Mouse (Mus musculus) adrenal gland, postnatal 36 days (tissue): Measurements from ENCODE around the gene B3gnt2. TPM values are rescaled to one million over a fixed set of nuclear protein-coding genes. Genes with fewer than 3 reads are reported as not detected.

Source experiments
- DNase-seq, 2 experiments: peaks; one replicate each; pipeline ENCODE4 v3.0.0; 2021; ENCODE audit warnings: mixed read lengths in 1 of 2
- total RNA-seq, 2 experiments: library from RNA; stranded (reverse); gene quantifications; 2 replicates each; pipeline ENCODE4 v1.2.3; 2021

Gene B3gnt2
- total RNA-seq, 2 experiments from 2014 or later, result 35.9 to 62.8 TPM

- no peak for DNase-seq
Observed at GRCm38 (mm10) chr11:22871628-22872306, 11.0 kb upstream of the B3gnt2 start.

- no peak for DNase-seq
Observed at GRCm38 (mm10) chr11:22868582-22868981, 7.8 kb upstream of the B3gnt2 start.

GRCm38 (mm10) chr11:22867691-22868090 lies 6.9 kb upstream of the B3gnt2 start:
- no peak for DNase-seq

GRCm38 (mm10) chr11:22865635-22866246 lies 5.0 kb upstream of the B3gnt2 start:
- no peak for DNase-seq

- no peak for DNase-seq
Observed at GRCm38 (mm10) chr11:22864305-22865060, 3.7 kb upstream of the B3gnt2 start.

GRCm38 (mm10) chr11:22863581-22863980 lies 2.8 kb upstream of the B3gnt2 start:
- DNase-seq, result no peak

- DNase-seq, result no peak
Observed at GRCm38 (mm10) chr11:22861315-22861714, 554 bp upstream of the B3gnt2 start.

- DNase-seq, result peak; percentile 94 to 95
Observed at GRCm38 (mm10) chr11:22859633-22860334, 977 bp downstream of the B3gnt2 start.

GRCm38 (mm10) chr11:22859301-22859632 lies 1.5 kb downstream of the B3gnt2 start:
- DNase-seq, result no peak

- peak; percentile 41 to 46 for DNase-seq
Observed at GRCm38 (mm10) chr11:22858441-22859300, 2.1 kb downstream of the B3gnt2 start.

GRCm38 (mm10) chr11:22857705-22858440 lies 2.9 kb downstream of the B3gnt2 start:
- peak; percentile 55 to 70 for DNase-seq

- no peak for DNase-seq
Observed at GRCm38 (mm10) chr11:22857106-22857704, 3.6 kb downstream of the B3gnt2 start.

GRCm38 (mm10) chr11:22856371-22856965 lies 4.3 kb downstream of the B3gnt2 start:
- DNase-seq, result no peak

- no peak for DNase-seq
Observed at GRCm38 (mm10) chr11:22854571-22854970, 6.2 kb downstream of the B3gnt2 start.

GRCm38 (mm10) chr11:22853477-22854157 lies 7.1 kb downstream of the B3gnt2 start:
- DNase-seq, result peak; percentile 47 to 50

GRCm38 (mm10) chr11:22852510-22852909 lies 8.3 kb downstream of the B3gnt2 start:
- DNase-seq, result no peak

GRCm38 (mm10) chr11:22851416-22851815 lies 9.3 kb downstream of the B3gnt2 start:
- no peak for DNase-seq

GRCm38 (mm10) chr11:22850077-22850476 lies 10.7 kb downstream of the B3gnt2 start:
- DNase-seq, result peak in 1 of 2 experiments; percentile 53

GRCm38 (mm10) chr11:22848649-22849195 lies 12.0 kb downstream of the B3gnt2 start:
- no peak for DNase-seq
